Mouse (Mus musculus): Measurements from ENCODE around the gene Mt1.
A peak's percentile ranks its signal among the peaks of the same experiment; 100 is the strongest.

Gene Mt1

DNA sequence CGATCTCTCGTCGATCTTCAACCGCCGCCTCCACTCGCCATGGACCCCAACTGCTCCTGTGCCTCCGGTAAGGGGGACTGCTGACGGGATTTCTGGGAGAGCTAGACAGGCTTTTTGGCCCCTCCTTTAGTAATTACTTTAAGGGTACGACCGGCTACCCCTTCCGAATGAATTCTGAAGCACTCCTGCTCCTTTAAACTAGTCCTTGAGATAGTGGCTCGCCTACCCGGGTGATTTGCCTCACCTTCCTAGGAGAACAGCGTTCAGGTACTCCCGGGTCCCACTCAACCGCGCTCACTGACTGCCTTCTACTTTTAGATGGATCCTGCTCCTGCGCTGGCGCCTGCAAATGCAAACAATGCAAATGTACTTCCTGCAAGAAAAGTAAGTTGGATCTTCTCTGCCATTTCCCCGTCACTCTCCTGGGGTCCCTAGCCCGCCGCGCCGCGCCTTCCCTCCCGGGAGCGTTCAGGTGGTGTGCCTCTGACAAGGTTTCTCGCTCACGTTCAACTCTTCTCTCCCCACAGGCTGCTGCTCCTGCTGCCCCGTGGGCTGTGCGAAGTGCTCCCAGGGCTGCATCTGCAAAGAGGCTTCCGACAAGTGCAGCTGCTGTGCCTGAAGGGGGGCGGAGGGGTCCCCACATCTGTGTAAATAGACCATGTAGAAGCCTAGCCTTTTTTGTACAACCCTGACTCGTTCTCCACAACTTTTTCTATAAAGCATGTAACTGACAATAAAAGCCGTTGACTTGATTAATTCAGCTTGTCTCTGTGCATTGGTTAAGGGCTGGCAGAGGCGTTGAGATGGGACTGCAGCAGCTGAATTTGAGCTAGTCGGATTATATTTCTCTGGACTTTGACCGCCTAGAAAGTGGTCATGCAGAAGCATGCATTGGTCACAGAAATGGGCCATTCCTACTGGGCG, 5.8 kb upstream of the Mt1 start:
- DNase-seq (ENCODE audit: low spot score in 2 of 2): peak; percentile 41 to 47

DNA sequence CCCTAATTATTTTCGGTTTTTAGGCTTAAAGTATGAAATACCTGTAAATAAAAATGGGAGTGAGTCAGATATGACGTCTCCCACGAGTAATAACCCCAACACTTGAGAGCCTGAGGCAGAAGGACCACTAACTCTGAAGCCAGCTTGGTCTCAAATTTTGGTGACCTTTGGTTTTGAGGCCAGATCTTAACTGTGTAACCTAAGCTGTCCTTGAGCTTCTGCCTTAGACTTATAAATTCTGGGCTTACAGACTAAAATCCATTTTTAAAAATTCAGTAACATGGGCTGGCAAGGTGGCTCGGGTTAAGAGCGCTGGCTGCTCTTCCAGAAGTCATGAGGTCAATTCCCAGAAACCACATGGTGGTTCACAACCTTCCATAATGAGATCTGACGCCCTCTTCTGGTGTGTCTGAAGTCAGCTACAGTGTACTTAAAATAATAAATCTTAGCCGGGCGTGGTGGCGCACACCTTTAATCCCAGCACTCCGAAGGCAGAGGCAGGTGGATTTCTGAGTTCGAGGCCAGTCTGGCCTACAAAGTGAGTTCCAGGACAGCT, 5.0 kb upstream of the Mt1 start:
- DNase-seq (ENCODE audit: low spot score in 2 of 2): no peak

DNA sequence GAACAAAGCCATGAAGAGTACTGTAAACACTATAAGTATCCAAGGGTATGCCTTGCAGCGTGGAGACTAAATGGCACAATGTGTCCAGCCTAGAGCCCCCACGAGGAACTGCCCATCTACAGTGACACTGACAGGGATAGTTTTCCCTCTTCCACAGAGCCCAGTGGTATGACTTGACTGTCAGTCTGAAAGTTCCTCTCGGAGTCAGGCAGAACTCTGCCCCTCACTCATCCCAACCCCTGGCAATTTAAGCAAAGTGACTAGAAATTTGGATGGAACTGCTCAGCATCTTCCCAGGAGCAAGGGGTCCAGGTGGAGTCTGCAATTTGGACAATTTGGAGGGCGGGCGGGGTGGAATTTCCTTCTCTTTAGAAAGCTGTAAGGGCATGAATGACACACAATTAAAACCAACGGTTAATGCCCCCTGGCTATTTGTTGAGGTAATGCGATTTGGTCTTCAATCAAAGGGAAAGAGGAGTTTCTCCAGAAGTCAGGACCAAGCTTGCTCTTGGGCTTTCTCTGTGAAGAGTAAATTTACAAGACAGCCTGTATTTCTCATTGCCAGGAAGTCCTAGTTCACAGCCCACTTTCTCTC, 4.2 kb upstream of the Mt1 start:
- no peak for DNase-seq (ENCODE audit: low spot score in 2 of 2)

DNA sequence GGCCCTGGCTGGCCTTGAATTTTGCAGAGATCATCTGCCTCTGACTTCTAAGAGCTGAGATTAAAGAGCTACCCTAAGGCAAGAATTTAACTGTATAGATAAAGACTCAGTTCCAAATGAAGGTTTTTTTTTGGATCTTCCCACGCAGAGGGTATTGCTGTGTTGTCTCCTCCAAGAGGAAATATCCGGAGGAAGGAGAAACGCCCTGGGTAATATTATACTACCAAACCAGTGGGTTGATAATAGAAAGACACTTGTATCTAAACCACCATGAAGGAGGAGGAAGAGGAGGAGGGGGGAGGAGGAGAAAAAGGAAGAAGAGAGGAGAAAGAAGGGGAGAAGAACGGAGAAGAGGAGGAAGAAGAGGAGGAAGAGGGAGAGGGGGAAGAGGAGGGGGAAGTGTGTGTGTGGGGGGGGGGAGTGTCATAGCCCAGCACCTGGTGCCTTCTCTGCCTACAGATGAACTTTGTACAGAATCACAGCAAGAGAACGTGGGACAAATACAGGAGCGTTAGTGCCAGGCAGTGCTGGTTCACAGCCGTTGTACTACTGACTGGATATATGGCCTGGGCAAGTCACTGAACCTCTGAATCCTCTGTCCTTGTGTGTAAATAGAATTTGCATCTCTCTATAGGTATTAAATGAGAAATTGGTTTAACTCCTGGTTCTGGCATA, 1.0 kb upstream of the Mt1 start:
- no peak for DNase-seq (ENCODE audit: low spot score in 2 of 2)

DNA sequence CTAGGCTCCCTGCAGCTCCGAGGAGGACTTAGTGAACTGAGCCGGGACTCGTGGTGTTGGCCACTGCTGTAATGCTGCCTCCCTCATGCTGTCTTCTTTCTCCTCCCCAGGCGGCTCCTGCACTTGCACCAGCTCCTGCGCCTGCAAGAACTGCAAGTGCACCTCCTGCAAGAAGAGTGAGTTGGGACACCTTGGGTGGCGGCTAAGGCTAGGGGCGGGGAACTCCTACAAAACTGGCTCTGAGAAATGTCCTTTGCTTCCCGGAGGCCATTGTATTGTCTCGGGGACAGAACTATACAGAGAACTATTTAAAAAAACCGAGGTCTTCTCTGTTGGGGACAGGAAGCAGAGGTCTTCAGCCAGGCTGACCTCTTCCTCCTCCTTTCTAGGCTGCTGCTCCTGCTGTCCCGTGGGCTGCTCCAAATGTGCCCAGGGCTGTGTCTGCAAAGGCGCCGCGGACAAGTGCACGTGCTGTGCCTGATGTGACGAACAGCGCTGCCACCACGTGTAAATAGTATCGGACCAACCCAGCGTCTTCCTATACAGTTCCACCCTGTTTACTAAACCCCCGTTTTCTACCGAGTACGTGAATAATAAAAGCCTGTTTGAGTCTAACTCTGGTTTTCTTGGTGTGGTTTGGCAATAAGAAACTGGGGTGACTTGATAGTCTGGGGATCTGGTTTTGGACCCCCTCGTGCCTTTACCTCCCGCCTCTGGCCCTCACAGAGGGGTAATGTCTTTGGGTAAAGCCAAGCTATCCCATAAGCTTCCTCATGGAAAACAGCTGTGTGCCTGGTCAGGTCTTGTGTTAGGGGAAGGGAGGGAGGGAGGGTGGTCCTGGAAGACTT, 1.1 kb downstream of the Mt1 start:
- no peak for DNase-seq (ENCODE audit: low spot score in 2 of 2)

DNA sequence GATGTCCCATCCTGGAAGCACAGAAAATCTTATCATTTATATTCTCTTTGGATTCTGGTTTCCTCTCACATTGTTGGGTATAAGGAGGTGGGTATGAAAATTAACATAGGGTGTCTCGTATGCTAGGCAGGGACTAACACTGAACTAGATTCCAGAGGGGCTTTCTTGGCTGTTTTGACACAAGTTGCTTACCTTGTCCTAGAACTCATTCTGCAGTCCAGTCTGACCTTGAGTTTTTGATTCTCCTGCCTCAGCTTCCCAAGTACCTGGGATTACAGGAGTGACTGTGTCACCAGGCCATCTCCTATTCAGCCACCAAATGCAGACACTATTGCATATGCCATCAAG, 1.7 kb downstream of the Mt1 start:
- DNase-seq (ENCODE audit: low spot score in 2 of 2): no peak

DNA sequence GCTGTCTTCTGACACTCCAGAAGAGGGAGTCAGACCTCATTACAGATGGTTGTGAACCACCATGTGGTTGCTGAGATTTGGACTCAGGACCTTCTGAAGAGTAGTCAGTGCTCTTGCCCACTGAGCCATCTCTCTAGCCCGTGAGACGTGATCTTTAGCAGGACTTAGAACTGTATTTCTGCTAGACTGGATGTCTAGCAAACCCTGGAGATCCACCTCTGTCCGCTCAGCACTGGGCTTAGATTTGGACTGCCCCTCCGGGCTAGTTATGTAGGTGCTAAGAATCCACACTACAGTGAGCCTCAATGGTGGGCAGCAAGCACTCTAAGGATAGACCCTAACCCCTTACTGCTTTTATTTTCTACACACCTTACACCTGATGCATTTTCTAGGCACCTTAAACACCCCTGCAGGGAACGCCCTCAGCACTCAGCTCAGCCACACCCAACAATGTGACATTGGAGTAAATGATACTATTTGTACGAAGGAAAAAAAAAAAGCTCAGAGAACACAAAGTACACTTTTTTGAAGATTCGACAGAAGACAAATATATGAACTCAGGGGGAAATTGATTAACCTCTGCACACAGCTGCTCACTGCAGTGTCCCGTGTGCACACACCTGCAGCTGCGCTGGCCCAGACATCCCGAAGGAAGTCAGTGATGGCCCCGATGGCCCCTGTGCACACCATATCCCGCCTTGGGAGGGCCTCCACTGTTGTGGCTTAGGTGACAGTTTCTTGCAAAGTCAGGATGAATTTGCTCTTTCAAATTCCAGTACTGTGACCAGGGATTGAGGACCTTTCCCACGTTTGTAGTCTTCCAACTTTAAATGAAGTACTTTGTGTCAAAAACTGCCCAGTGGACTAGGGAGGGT, 3.4 kb downstream of the Mt1 start:
- DNase-seq (ENCODE audit: low spot score in 2 of 2): no peak

DNA sequence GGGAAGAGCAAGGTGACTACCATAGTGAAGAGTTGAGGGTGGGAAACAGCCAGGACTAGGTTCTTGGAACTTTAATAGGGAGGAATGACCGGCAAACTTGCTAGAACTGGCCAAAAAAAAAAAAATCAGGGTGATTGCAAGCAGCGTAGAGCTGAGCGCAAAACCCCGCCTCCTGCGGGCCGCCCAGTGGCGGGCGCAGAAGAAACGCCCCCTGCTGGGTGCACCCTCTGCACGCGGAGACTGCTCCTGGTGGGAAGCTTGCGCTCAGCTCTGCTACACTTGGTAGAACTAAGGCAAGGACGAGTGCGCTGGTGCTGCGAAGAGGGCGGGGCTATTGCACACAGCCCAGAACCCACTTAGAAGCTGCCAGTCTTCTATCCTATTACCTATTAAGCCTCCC, 4.2 kb downstream of the Mt1 start:
- peak; percentile 36 to 66 for DNase-seq (ENCODE audit: low spot score in 2 of 2)

DNA sequence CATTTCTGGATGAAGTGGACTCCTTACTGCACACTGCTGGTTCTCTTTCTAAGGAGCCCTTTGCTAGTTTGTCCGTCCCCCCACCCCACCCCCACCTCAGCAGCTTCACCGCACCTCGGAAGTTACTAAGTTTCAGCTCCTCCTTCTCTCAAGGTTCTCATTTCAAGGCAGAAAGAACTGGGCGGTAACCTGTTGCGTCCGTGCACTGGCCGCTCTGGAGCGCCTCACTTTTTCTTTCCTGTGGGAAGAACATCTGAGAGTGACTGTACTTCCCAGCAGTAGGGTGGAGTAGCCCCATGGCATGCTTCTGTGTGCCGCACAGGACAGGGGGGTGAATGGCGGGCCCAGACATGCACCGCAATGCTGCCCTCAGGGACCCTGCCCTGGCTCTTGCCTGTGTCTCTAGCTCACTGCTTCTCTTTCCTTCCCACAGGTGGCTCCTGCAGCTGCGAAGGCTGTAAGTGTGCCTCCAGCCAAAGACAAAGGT, 5.5 kb downstream of the Mt1 start:
- DNase-seq (ENCODE audit: low spot score in 2 of 2): no peak

DNA sequence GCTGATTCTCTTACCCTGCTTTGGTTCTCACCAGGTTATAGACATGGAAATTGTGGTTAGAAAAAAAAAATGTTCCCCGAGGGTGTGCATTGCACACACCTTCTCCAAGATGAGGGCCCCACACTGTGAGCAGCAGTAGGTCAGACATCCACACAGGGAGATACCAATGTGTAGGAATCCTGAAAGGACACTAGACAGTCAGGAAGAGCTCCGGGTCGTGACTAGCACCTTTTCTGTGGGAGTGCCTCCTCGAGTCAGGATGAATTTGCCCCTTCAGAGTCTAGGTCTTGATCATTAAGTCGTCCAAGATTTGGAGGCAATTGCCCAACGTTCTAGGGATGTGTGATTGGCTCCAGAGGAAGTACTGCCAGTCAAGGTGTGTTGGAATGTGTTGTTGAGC, 6.9 kb downstream of the Mt1 start:
- no peak for DNase-seq (ENCODE audit: low spot score in 2 of 2)

DNA sequence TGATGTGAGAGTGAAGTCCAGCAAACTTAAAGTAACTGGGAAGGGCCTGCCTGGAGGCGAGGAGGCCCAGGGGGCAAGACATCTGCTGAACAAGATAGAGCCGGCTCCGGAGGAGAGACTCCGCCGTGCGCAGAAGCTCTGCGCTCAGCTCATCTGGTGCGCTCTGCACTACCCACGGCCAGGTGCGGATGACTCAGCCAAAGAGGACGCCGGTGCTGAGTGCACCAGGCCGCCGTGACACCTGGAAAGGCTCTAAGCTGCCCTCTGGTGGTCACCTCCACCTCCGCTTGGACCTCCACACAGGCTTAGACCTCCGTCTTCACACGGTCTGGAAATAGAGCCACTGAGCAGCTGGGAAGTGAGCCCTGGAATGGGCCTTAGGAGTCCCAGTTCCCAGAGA, 7.7 kb downstream of the Mt1 start:
- peak; percentile 80 to 86 for DNase-seq (ENCODE audit: low spot score in 2 of 2)

DNA sequence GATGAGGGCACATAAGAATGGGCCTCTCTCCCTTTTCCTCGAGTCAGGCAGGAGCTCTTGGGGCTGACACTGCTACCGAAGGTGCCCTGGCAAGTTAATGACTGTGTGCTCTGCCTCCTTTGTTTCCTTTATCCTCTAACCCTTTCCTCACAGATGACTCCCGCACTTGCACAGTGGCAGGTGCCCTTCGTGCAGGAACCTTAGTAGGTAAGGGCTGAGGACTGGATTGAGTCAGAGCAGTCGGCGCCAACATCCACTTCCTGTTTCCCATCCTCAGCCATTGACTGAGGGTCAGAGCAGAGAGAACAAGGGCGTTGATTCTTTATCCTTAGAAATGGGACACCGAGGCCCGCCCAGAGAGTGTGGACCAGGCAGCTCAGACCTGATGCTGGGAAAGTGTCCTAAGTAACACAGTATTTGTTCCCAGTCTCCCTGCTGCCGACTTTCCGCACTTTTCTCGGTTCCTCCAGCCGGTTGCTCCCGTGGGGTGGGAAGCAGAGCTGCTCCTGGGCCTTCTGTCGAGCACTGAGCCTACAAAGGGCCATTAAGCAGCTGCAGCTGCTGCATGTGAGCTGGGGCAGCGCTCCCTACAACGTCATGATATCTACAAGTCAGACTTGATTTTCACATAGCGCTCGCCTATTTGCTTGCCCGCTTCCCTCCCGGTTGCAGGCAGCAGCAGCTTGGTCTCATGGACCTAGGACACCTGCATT, 8.6 kb downstream of the Mt1 start:
- DNase-seq (ENCODE audit: low spot score in 2 of 2): no peak

DNA sequence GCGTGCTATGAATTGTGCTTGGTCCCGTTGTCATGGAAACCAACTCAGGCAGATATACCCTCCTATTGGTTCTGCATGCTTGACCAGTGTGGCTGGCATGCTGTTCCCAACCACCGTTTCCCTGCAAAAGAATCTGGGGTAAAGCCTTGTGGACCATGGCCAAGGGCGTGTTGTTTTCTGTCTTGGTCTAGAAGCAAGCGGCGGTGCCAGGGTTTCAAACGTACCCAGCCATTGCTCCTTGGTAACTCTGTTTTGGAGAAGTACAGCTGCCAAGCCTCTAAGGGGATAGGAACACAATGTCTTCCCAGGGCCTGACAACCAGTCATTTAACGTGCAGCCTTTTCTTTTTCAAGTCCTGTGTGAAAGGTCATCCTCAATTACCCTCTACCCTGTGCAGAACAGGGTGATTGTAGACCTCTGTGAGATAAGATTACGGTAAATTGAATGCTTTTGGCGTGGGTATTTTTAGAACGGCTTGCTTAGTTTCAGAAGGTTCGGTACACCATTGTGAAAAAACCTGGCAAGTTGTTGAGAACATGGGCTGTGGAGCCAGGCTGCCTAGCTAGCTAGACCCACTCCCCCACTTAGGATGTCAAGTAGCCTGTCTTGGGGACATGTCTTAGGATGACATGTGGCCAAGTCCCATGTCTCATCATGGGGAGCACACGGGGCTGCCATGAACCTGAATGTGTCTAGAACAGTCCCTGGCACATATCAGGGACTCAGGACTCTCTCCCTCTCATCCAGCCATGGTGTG, 10.6 kb downstream of the Mt1 start:
- no peak for DNase-seq (ENCODE audit: low spot score in 2 of 2)

DNA sequence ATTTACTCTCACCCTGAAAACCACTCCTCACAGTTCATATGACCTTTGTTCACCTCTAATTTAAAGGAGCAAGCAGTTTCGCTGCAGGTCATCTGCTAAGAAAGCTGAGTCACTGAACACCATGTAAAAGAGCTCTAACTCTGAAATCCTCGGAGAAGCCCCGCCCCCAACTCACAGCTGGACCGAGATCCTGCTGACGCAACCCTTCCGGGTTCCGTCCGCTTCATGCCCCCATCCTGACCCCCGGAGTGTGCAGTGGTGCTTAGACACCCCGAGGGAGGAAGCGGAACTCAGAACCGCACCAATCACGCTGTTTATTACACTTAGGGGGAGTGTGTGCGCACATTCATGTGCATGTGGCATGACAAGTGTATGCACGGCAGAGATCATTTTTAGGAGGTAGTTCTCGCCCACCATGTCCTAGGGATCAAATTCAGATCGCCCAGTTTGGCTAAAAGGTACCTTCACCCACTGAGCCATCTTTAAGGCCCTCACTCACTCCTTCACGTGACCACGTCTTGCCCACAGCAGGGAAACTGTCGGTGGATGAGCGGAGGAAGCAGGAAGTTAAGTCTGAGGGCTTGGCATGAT, 12.3 kb downstream of the Mt1 start:
- DNase-seq (ENCODE audit: low spot score in 2 of 2): peak; percentile 71 to 72

DNA sequence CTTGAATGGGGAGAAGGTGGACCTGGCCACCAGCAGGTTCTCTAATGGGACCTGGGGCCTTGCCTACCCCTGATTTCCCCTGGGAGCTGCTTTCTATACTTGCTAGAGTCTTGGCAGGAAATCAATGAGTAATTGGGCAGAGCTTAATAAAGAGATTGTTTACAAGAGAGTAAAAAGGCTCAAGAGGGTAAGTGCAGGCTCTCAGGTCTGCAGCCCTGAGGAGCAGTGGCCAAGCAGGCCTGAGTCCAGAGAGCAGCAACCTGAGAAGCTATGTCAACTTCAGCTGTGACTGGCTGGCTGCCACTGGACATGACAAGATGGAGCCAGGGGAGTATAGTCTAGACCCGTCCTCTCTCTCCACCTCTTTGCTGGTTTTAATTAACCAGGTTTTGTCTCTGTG, 14.0 kb downstream of the Mt1 start:
- no peak for DNase-seq (ENCODE audit: low spot score in 2 of 2)

DNA sequence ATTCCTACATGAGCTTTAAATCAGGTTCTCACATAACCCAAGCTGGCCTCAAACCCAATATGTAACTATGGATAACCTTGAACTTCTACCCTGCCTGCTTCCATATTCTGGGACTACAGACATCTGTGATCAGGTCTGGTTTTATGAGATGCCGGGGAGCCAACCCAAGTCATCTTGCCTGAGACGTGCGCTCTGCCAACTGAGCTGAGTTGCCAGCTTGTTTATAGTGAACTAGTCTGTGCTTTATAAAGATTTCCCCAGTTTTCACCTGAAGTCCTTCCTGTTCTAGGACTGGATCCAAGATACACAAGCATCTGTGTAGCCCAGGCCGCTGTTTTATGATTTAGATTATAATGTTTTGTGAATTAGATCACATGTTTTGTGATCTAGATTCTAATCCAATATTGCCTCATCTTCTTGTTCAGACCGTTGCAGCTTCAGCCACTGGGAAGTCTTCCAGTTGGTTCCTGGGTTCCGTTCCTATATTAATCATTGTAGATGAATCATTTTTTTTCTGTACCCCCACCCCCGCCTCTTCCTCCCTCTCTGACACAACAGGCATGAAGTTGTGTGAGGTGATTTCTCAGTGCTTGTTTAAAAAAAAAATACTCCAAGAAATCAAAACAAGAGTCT, 15.8 kb downstream of the Mt1 start:
- no peak for DNase-seq (ENCODE audit: low spot score in 2 of 2)

DNA sequence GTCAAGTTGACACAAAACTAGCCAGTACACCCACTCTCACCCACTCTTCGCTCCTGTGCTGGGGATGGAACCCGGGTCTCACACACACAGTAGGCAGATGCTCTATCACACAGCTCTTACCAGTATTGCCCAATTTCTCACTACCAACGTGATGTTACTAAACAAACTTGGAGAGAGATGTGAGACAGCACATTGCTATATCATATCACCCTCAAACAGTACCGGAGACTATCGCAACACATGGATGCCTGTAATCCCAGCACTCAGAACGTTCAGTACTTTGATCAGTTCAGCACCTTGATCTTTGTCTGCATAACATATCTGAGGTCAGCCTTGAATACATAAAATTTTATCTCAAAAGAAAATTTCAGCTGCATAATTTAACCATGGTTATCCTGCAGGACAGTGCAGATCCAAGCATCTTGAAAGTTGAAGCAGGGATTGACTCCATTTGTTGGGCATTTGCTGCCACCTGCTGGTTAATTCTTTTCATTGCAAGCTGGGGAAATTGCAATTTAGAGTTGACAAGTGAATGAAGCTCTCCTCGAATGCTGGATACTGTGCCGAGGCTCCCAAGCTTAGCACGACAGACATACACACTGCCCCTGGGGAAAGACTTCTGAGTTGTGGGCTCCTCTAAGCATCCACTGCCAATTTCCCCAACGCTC, 20.5 kb downstream of the Mt1 start:
- DNase-seq (ENCODE audit: low spot score in 2 of 2): peak in 1 of 2 experiments; percentile 53

DNA sequence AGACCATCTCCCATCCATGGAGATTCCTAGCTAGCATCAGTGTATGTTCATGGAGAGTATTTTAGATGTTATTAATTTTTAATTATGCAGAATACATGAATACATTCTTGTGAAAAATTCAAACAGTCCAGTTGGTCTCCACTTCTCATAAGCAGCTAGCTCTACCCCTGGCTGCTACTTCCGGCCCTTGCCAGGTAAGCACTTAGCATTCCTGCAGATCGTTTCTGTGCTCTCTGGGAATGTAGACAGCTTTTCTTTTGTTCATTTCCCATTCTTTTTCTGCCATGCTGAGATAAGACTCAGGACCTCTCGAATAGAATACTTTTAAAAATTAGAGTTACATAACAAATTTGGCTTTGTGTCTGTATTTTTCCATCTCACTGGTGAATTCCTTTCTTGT, 25.2 kb downstream of the Mt1 start:
- no peak for DNase-seq (ENCODE audit: low spot score in 2 of 2)
